Mouse (Mus musculus): Measurements from ENCODE around the gene Thsd4. TPM values are rescaled to one million over a fixed set of nuclear protein-coding genes. Genes with fewer than 3 reads are reported as not detected.
A peak's percentile ranks its signal among the peaks of the same experiment; 100 is the strongest.

Thsd4 gene
- polyA plus RNA-seq, 1 experiment from 2014 or later, result 5.6 TPM

GRCm38 (mm10) chr9:60053117-60053516 lies 468.7 kb downstream of the Thsd4 start:
- no peaks in the 10 kb centered on the region for H3K36me3 ChIP-seq (ENCODE audit: control insufficient read depth, insufficient read depth, low read length)
- no peak overlapping the region for H3K4me3 ChIP-seq (replicated peaks; ENCODE audit: low read depth, low read length)
- no peak overlapping the region for H3K4me2 ChIP-seq (ENCODE audit: low read length)
- no peak overlapping the region for H3K27ac ChIP-seq (replicated peaks; ENCODE audit: low read depth, low read length)
- no peaks in the 10 kb centered on the region for H3K27me3 ChIP-seq (ENCODE audit: control insufficient read depth, insufficient read depth, low read length)
- ATAC-seq (ENCODE audit: low FRiP score, low TSS enrichment), result no peak
- no peak for DNase-seq
- 94% methylated on average over 5 of the region's 5 CpGs for WGBS
- H3K9ac ChIP-seq (replicated peaks; ENCODE audit: low read length), result no peak overlapping the region
- no peaks in the 10 kb centered on the region for H3K9me3 ChIP-seq (ENCODE audit: control insufficient read depth, low read length)
- no peaks in the 10 kb centered on the region for H3K4me1 ChIP-seq (ENCODE audit: control insufficient read depth, insufficient read depth, low read length)

GRCm38 (mm10) chr9:60052415-60052814 lies 469.4 kb downstream of the Thsd4 start:
- Histone ChIP-seq H3K9ac (replicated peaks; ENCODE audit: low read length) (no peak overlapping the region), H3K27me3 (ENCODE audit: control insufficient read depth, insufficient read depth, low read length) (no peaks in the 10 kb centered on the region), H3K4me3 (replicated peaks; ENCODE audit: low read depth, low read length) (no peak overlapping the region), H3K4me2 (ENCODE audit: low read length) (no peak overlapping the region), H3K36me3 (ENCODE audit: control insufficient read depth, insufficient read depth, low read length) (no peaks in the 10 kb centered on the region), H3K27ac (replicated peaks; ENCODE audit: low read depth, low read length) (no peak overlapping the region), H3K4me1 (ENCODE audit: control insufficient read depth, insufficient read depth, low read length) (no peaks in the 10 kb centered on the region), H3K9me3 (ENCODE audit: control insufficient read depth, low read length) (no peaks in the 10 kb centered on the region)
- WGBS, result 74% methylated on average over 4 of the region's 4 CpGs
- DNase-seq, result no peak
- no peak for ATAC-seq (ENCODE audit: low FRiP score, low TSS enrichment)

- Histone ChIP-seq H3K9me3 (ENCODE audit: control insufficient read depth, low read length) (no peaks in the 10 kb centered on the region), H3K4me1 (ENCODE audit: control insufficient read depth, insufficient read depth, low read length) (no peaks in the 10 kb centered on the region), H3K27ac (replicated peaks; ENCODE audit: low read depth, low read length) (no peak overlapping the region), H3K4me3 (replicated peaks; ENCODE audit: low read depth, low read length) (no peak overlapping the region), H3K36me3 (ENCODE audit: control insufficient read depth, insufficient read depth, low read length) (no peaks in the 10 kb centered on the region), H3K4me2 (ENCODE audit: low read length) (no peak overlapping the region), H3K9ac (replicated peaks; ENCODE audit: low read length) (no peak overlapping the region), H3K27me3 (ENCODE audit: control insufficient read depth, insufficient read depth, low read length) (no peaks in the 10 kb centered on the region)
- no peak for ATAC-seq (ENCODE audit: low FRiP score, low TSS enrichment)
- 79% methylated on average over 1 of the region's 1 CpGs for WGBS
- DNase-seq, result no peak
These were observed 478.7 kb downstream of the Thsd4 start for GRCm38 (mm10) chr9:60043175-60043574.

DNA sequence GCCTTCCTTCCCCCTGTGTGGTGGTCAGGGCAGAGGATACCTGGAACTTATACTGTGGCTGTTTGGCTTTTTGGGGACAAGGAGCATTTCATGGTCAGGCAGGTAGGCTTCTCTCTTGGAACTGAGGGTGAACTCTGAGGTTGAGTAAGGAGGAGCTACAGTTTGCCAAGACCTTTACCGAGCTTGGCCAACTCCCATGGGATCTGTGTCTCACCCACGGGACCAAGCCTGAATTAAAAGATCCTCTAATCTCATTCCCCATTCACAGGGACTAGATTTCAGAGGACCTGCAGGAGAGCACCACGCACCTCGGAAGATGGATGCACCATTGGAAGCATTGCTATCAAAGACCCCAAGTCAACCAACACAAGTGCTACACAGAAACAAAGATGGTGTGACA lies 487.0 kb downstream of the Thsd4 start:
- DNase-seq (no peak), ATAC-seq (ENCODE audit: low FRiP score, low TSS enrichment) (no peak)
- Histone ChIP-seq H3K4me2 (ENCODE audit: low read length) (no peak overlapping the region), H3K9me3 (ENCODE audit: control insufficient read depth, low read length) (no peaks in the 10 kb centered on the region), H3K9ac (replicated peaks; ENCODE audit: low read length) (no peak overlapping the region), H3K4me3 (replicated peaks; ENCODE audit: low read depth, low read length) (no peak overlapping the region), H3K36me3 (ENCODE audit: control insufficient read depth, insufficient read depth, low read length) (no peaks in the 10 kb centered on the region), H3K27ac (replicated peaks; ENCODE audit: low read depth, low read length) (no peak overlapping the region), H3K4me1 (ENCODE audit: control insufficient read depth, insufficient read depth, low read length) (no peaks in the 10 kb centered on the region), H3K27me3 (ENCODE audit: control insufficient read depth, insufficient read depth, low read length) (no peaks in the 10 kb centered on the region)
- WGBS, result 93% methylated on average over 4 of the region's 4 CpGs

DNA sequence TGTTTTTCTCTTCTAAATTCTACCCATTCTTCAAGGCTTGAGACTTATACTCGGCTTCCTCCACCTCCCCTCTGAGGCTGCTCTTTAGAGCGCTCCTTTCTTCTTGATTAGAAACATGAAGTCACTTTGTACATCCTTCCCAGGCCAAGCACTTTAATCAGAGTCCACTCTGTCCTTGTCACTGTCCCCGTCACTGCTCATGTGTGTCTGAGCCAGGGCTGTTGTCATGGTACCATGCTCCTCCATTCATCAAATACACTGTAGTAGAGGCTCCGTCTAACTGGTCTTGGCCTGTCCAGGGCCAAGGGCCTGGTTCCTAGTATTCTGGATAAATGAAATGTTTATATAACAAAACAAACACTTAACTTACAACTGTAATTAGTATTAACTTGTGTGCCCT lies 494.6 kb downstream of the Thsd4 start:
- no peaks in the 10 kb centered on the region for H3K27me3 ChIP-seq (ENCODE audit: control insufficient read depth, insufficient read depth, low read length)
- ATAC-seq (ENCODE audit: low FRiP score, low TSS enrichment) (no peak), DNase-seq (no peak)
- no peaks in the 10 kb centered on the region for H3K36me3 ChIP-seq (ENCODE audit: control insufficient read depth, insufficient read depth, low read length)
- H3K9ac ChIP-seq (replicated peaks; ENCODE audit: low read length), result no peak overlapping the region
- H3K4me2 ChIP-seq (ENCODE audit: low read length), result no peak overlapping the region
- WGBS, result 64% methylated on average over 4 of the region's 4 CpGs
- H3K9me3 ChIP-seq (ENCODE audit: control insufficient read depth, low read length), result no peaks in the 10 kb centered on the region
- no peak overlapping the region for H3K27ac ChIP-seq (replicated peaks; ENCODE audit: low read depth, low read length)
- peaks cover 8% of the 10 kb centered on the region for H3K4me1 ChIP-seq (ENCODE audit: control insufficient read depth, insufficient read depth, low read length)
- H3K4me3 ChIP-seq (replicated peaks; ENCODE audit: low read depth, low read length), result no peak overlapping the region

DNA sequence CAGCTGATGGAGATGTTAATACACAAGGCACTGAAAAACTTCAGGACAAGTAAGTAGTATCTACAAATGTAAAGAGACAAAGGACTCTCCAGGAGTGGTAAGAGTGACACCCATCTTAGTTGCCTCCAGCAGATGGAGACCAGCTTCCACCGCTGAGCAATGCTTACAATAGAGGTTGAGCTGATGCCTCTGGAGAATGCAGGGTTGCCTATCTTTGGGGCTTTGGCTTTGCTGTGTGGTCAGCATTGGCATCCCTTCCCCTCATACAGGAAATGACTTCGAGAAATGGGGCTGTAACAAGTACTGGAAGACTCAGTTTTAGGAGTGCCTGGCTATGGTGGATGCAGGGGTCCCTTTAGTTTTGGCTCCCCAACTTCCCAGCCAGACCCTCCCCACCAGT lies 495.1 kb downstream of the Thsd4 start:
- no peaks in the 10 kb centered on the region for H3K9me3 ChIP-seq (ENCODE audit: control insufficient read depth, low read length)
- H3K4me1 ChIP-seq (ENCODE audit: control insufficient read depth, insufficient read depth, low read length), result peaks cover 8% of the 10 kb centered on the region
- no peaks in the 10 kb centered on the region for H3K36me3 ChIP-seq (ENCODE audit: control insufficient read depth, insufficient read depth, low read length)
- no peak overlapping the region for H3K4me2 ChIP-seq (ENCODE audit: low read length)
- H3K4me3 ChIP-seq (replicated peaks; ENCODE audit: low read depth, low read length), result no peak overlapping the region
- H3K9ac ChIP-seq (replicated peaks; ENCODE audit: low read length), result no peak overlapping the region
- no peaks in the 10 kb centered on the region for H3K27me3 ChIP-seq (ENCODE audit: control insufficient read depth, insufficient read depth, low read length)
- ATAC-seq (ENCODE audit: low FRiP score, low TSS enrichment) (no peak), DNase-seq (no peak)
- 84% methylated on average over 2 of the region's 2 CpGs for WGBS
- H3K27ac ChIP-seq (replicated peaks; ENCODE audit: low read depth, low read length), result no peak overlapping the region

- H3K4me1 ChIP-seq (ENCODE audit: control insufficient read depth, insufficient read depth, low read length), result peaks cover 8% of the 10 kb centered on the region
- ATAC-seq (ENCODE audit: low FRiP score, low TSS enrichment), result no peak
- no peaks in the 10 kb centered on the region for H3K9me3 ChIP-seq (ENCODE audit: control insufficient read depth, low read length)
- no peak overlapping the region for H3K27ac ChIP-seq (replicated peaks; ENCODE audit: low read depth, low read length)
- H3K4me3 ChIP-seq (replicated peaks; ENCODE audit: low read depth, low read length), result no peak overlapping the region
- no peak for DNase-seq
- H3K36me3 ChIP-seq (ENCODE audit: control insufficient read depth, insufficient read depth, low read length), result no peaks in the 10 kb centered on the region
- WGBS, result 90% methylated on average over 6 of the region's 6 CpGs
- H3K27me3 ChIP-seq (ENCODE audit: control insufficient read depth, insufficient read depth, low read length), result no peaks in the 10 kb centered on the region
- H3K9ac ChIP-seq (replicated peaks; ENCODE audit: low read length), result no peak overlapping the region
- H3K4me2 ChIP-seq (ENCODE audit: low read length), result no peak overlapping the region
These were observed 495.9 kb downstream of the Thsd4 start for GRCm38 (mm10) chr9:60025919-60026318.

DNA sequence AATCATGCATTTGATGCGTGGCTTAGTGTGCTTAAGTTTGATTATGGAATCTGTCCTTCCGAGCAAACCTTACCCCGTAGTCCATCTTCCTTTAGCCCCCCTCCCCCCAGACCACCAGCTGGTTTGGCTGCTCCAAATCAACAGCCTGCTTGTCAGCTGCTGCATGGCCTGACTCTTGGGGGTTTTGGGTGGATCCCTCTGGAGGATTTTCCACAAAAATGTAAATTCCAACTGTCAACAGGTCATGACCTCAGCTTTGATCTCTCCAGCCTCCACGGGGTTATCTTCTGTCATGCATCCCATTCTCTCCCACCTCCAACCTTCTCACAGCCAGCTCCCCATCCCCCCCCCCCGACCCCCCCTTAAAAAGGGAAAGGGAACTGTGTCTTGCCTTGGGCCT lies 496.9 kb downstream of the Thsd4 start:
- H3K4me2 ChIP-seq (ENCODE audit: low read length), result no peak overlapping the region
- H3K9me3 ChIP-seq (ENCODE audit: control insufficient read depth, low read length), result no peaks in the 10 kb centered on the region
- no peak overlapping the region for H3K9ac ChIP-seq (replicated peaks; ENCODE audit: low read length)
- H3K27ac ChIP-seq (replicated peaks; ENCODE audit: low read depth, low read length), result no peak overlapping the region
- no peak overlapping the region for H3K4me3 ChIP-seq (replicated peaks; ENCODE audit: low read depth, low read length)
- H3K36me3 ChIP-seq (ENCODE audit: control insufficient read depth, insufficient read depth, low read length), result no peaks in the 10 kb centered on the region
- no peaks in the 10 kb centered on the region for H3K27me3 ChIP-seq (ENCODE audit: control insufficient read depth, insufficient read depth, low read length)
- ATAC-seq (ENCODE audit: low FRiP score, low TSS enrichment) (no peak), DNase-seq (peak; percentile 17)
- H3K4me1 ChIP-seq (ENCODE audit: control insufficient read depth, insufficient read depth, low read length), result peaks cover 8% of the 10 kb centered on the region
- WGBS, result 6% methylated on average over 5 of the region's 5 CpGs

DNA sequence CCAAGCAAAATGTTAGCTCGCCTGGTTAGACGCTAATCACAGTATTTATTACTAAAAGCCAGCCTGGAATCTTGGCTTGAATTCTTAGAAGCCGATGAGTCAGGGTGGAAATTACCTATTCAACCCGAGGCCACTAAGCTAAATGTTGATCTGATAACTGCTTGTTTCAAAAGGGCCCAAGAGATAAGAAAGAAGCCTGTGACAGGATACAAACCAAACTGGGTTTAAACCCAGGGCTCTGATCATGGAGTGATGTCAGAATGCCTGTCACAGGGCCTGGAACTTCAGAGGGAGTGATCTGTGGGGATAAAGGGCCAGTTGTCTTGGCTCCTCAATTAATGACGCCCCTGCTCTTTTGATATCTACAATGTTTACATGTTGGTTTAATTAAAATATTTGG lies 497.3 kb downstream of the Thsd4 start:
- peaks cover 8% of the 10 kb centered on the region for H3K4me1 ChIP-seq (ENCODE audit: control insufficient read depth, insufficient read depth, low read length)

More for the DNA sequence above, 497.3 kb downstream of the Thsd4 start:
- ATAC-seq (ENCODE audit: low FRiP score, low TSS enrichment) (no peak), DNase-seq (peak; percentile 22)
- Histone ChIP-seq H3K9me3 (ENCODE audit: control insufficient read depth, low read length) (no peaks in the 10 kb centered on the region), H3K4me2 (ENCODE audit: low read length) (no peak overlapping the region), H3K27me3 (ENCODE audit: control insufficient read depth, insufficient read depth, low read length) (no peaks in the 10 kb centered on the region), H3K36me3 (ENCODE audit: control insufficient read depth, insufficient read depth, low read length) (no peaks in the 10 kb centered on the region), H3K27ac (replicated peaks; ENCODE audit: low read depth, low read length) (no peak overlapping the region), H3K4me3 (replicated peaks; ENCODE audit: low read depth, low read length) (no peak overlapping the region), H3K9ac (replicated peaks; ENCODE audit: low read length) (no peak overlapping the region)
- WGBS, result 11% methylated on average over 5 of the region's 5 CpGs

All from midbrain, embryonic 14.5 days (tissue).